Mouse (Mus musculus): ENCODE results near the gene Utp3.

DNA sequence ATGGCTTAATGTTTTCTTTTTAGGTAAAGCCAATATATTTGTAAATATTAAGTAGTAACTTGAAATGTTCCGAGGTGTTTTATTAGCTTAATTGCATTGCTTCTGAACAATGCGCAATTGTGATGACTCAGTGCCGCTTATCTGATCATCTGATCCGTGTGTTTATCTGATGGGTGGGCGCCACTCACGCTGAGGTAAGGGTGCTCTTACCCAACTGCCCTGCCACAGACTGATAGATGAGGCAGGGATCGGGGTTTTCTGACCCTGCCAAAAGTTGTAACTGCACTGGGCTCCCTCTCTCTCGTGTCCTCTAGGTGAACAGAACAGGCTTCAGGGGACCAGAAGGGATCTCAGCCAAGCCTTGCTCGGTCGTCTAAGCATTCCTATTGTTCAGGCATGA lies 26.4 kb downstream of the Utp3 start:
- TF ChIP-seq POLR2A (IDR thresholded peaks at IDR 0.05; ENCODE audit: control insufficient read depth, low read depth, low read length) (no peak), CTCF (IDR thresholded peaks at IDR 0.05; ENCODE audit: control insufficient read depth, insufficient read depth, insufficient replicate concordance, low read depth, low read length) (no peak)
